Comparison of ENCODE assay signal across 25 mouse cellular contexts in genomic region chr7:51742720-51743119, GRCm38 (mm10).
A peak's percentile ranks its signal among the peaks of the same experiment; 100 is the strongest.
DNase-seq lines count a peak whose midpoint lies in the region; ATAC-seq lines count a peak whose summit lies in the region.
"Had no signal": no experiment of that assay in that cellular context is flagged by ENCODE, and none has a peak within 500 bp of the region (broad histone marks: within the 10 kb centered on the region; RNA-seq: fewer than 3 reads in every experiment).

No protein-coding gene starts in this region.

- 68% methylated on average over 2 of the region's 2 CpGs for WGBS in hindbrain, embryonic 15.5 days
- WGBS in hindbrain, embryonic 11.5 days = 88% methylated on average over 2 of the region's 2 CpGs
- WGBS in hindbrain, embryonic 16.5 days = 63% methylated on average over 2 of the region's 2 CpGs
- WGBS in midbrain, embryonic 15.5 days = 69% methylated on average over 2 of the region's 2 CpGs
- WGBS in neural tube, embryonic 14.5 days = 49% methylated on average over 2 of the region's 2 CpGs

- DNase-seq in hindbrain, embryonic 11.5 days (ENCODE audit: low spot score) = no peak
- DNase-seq in retina, postnatal 1 day = no peak
- DNase-seq: adrenal gland, postnatal 14 days; cerebellum, adult 11-12 months; cerebellum, postnatal 14 days; forebrain, postnatal 0 days; heart, adult 2 months; heart, postnatal 10 days; kidney, adult 8-10 months; kidney, postnatal 4 days; liver, embryonic 13.5 days; lung, adult 18-20 months; right cerebral cortex, postnatal 25 days had no signal

- H3K27me3 ChIP-seq in hindbrain, embryonic 15.5 days = no peaks in the 10 kb centered on the region
- H3K27me3 ChIP-seq in hindbrain, embryonic 11.5 days (ENCODE audit: control insufficient read depth, insufficient read depth, low read length) = no peaks in the 10 kb centered on the region
- H3K27me3 ChIP-seq in hindbrain, embryonic 16.5 days (replicated peaks; ENCODE audit: control insufficient read depth, insufficient read depth, low read length) = no peaks in the 10 kb centered on the region
- H3K27me3 ChIP-seq in midbrain, embryonic 15.5 days (replicated peaks) = no peaks in the 10 kb centered on the region
- no peaks in the 10 kb centered on the region for H3K27me3 ChIP-seq in neural tube, embryonic 14.5 days (ENCODE audit: control insufficient read depth, insufficient read depth, low read length)
- H3K27me3 ChIP-seq: forebrain, embryonic 12.5 days; heart, embryonic 13.5 days; liver, embryonic 13.5 days; Patski; stomach, embryonic 15.5 days had no signal

- no peaks in the 10 kb centered on the region for H3K9me3 ChIP-seq in hindbrain, embryonic 15.5 days
- H3K9me3 ChIP-seq in hindbrain, embryonic 11.5 days (ENCODE audit: control insufficient read depth, low read length) = no peaks in the 10 kb centered on the region
- H3K9me3 ChIP-seq in hindbrain, embryonic 16.5 days (ENCODE audit: control insufficient read depth, low read length) = no peaks in the 10 kb centered on the region
- no peaks in the 10 kb centered on the region for H3K9me3 ChIP-seq in midbrain, embryonic 15.5 days
- H3K9me3 ChIP-seq in neural tube, embryonic 14.5 days (ENCODE audit: control insufficient read depth, low read length) = no peaks in the 10 kb centered on the region
- H3K9me3 ChIP-seq: forebrain, embryonic 12.5 days; heart, embryonic 13.5 days; liver, embryonic 13.5 days; stomach, embryonic 15.5 days had no signal

- no peaks in the 10 kb centered on the region for H3K36me3 ChIP-seq in hindbrain, embryonic 15.5 days
- H3K36me3 ChIP-seq in hindbrain, embryonic 11.5 days (ENCODE audit: control insufficient read depth, insufficient read depth, low read length) = no peaks in the 10 kb centered on the region
- H3K36me3 ChIP-seq in hindbrain, embryonic 16.5 days (ENCODE audit: control insufficient read depth, insufficient read depth, low read length) = no peaks in the 10 kb centered on the region
- H3K36me3 ChIP-seq in midbrain, embryonic 15.5 days (replicated peaks) = no peaks in the 10 kb centered on the region
- H3K36me3 ChIP-seq in neural tube, embryonic 14.5 days (ENCODE audit: control insufficient read depth, insufficient read depth, low read length) = no peaks in the 10 kb centered on the region
- H3K36me3 ChIP-seq: forebrain, embryonic 12.5 days; heart, embryonic 13.5 days; liver, embryonic 13.5 days; stomach, embryonic 15.5 days had no signal

- no peak overlapping the region for H3K9ac ChIP-seq in hindbrain, embryonic 15.5 days
- no peak overlapping the region for H3K9ac ChIP-seq in hindbrain, embryonic 11.5 days (ENCODE audit: low read depth, low read length)
- no peak overlapping the region for H3K9ac ChIP-seq in hindbrain, embryonic 16.5 days (ENCODE audit: low read depth, low read length)
- no peak overlapping the region for H3K9ac ChIP-seq in midbrain, embryonic 15.5 days
- no peak overlapping the region for H3K9ac ChIP-seq in neural tube, embryonic 14.5 days (replicated peaks; ENCODE audit: low read depth, low read length)
- H3K9ac ChIP-seq: forebrain, embryonic 12.5 days; forebrain, postnatal 0 days; heart, embryonic 13.5 days; liver, embryonic 13.5 days; stomach, embryonic 15.5 days had no signal

- H3K4me1 ChIP-seq in hindbrain, embryonic 15.5 days (replicated peaks) = 0 out of 2 replicates have a peak, but pooled peaks cover 2% of the 10 kb centered on the region
- H3K4me1 ChIP-seq in hindbrain, embryonic 11.5 days (replicated peaks; ENCODE audit: control insufficient read depth, insufficient read depth, low read length) = no peaks in the 10 kb centered on the region
- H3K4me1 ChIP-seq in hindbrain, embryonic 16.5 days (ENCODE audit: control insufficient read depth, insufficient read depth, low read depth, low read length) = no peaks in the 10 kb centered on the region
- peaks cover 13% of the 10 kb centered on the region; the same call in 1 of the 2 replicates for H3K4me1 ChIP-seq in midbrain, embryonic 15.5 days
- no peaks in the 10 kb centered on the region for H3K4me1 ChIP-seq in neural tube, embryonic 14.5 days (ENCODE audit: control insufficient read depth, insufficient read depth, low read length)
- H3K4me1 ChIP-seq: heart, embryonic 13.5 days; liver, embryonic 13.5 days; stomach, embryonic 15.5 days had no signal

- no peak overlapping the region for H3K4me2 ChIP-seq in hindbrain, embryonic 15.5 days
- H3K4me2 ChIP-seq in hindbrain, embryonic 11.5 days (replicated peaks; ENCODE audit: low read depth, low read length) = no peak overlapping the region
- H3K4me2 ChIP-seq in hindbrain, embryonic 16.5 days (ENCODE audit: low read length) = no peak overlapping the region
- no peak overlapping the region for H3K4me2 ChIP-seq in midbrain, embryonic 15.5 days
- H3K4me2 ChIP-seq in neural tube, embryonic 14.5 days (ENCODE audit: low read depth, low read length) = no peak overlapping the region
- H3K4me2 ChIP-seq: forebrain, embryonic 12.5 days; heart, embryonic 13.5 days; liver, embryonic 13.5 days; stomach, embryonic 15.5 days had no signal

- peak overlapping the region; percentile 53; the same call in 1 of the 2 replicates for H3K27ac ChIP-seq in hindbrain, embryonic 15.5 days (replicated peaks)
- H3K27ac ChIP-seq in hindbrain, embryonic 11.5 days (ENCODE audit: low read depth, low read length) = no peak overlapping the region
- H3K27ac ChIP-seq in hindbrain, embryonic 16.5 days (ENCODE audit: low read depth, low read length) = 0 out of 2 replicates have a peak overlapping the region, but pooled peaks have one; percentile 20
- H3K27ac ChIP-seq in midbrain, embryonic 15.5 days = peak overlapping the region; percentile 51
- peak overlapping the region; percentile 86 for H3K27ac ChIP-seq in neural tube, embryonic 14.5 days (ENCODE audit: low read depth, low read length)
- H3K27ac ChIP-seq: forebrain, embryonic 12.5 days; heart, adult 2 months; heart, embryonic 13.5 days; kidney, postnatal 0 days; liver, embryonic 13.5 days; stomach, embryonic 15.5 days had no signal

- ATAC-seq in hindbrain, embryonic 15.5 days (ENCODE audit: low FRiP score, low read depth) = no peak
- no peak for ATAC-seq in hindbrain, embryonic 11.5 days (ENCODE audit: low FRiP score)
- peak; percentile 32; the same call in 1 of the 2 replicates for ATAC-seq in hindbrain, embryonic 16.5 days
- no peak for ATAC-seq in midbrain, embryonic 15.5 days (replicated peaks)
- peak; percentile 83 for ATAC-seq in neural tube, embryonic 14.5 days (ENCODE audit: low read depth)
- no peak for ATAC-seq in inflammation-experienced regulatory T-cells, adult 6 months
- ATAC-seq: forebrain, postnatal 0 days; intestine, embryonic 16.5 days; lung, postnatal 0 days; Patski had no signal

- no peak overlapping the region for H3K4me3 ChIP-seq in hindbrain, embryonic 15.5 days
- no peak overlapping the region for H3K4me3 ChIP-seq in hindbrain, embryonic 11.5 days (ENCODE audit: low read depth, low read length)
- H3K4me3 ChIP-seq in hindbrain, embryonic 16.5 days (ENCODE audit: low read length) = no peak overlapping the region
- no peak overlapping the region for H3K4me3 ChIP-seq in midbrain, embryonic 15.5 days
- no peak overlapping the region for H3K4me3 ChIP-seq in neural tube, embryonic 14.5 days (ENCODE audit: low read depth, low read length)
- H3K4me3 ChIP-seq: forebrain, embryonic 12.5 days; heart, adult 2 months; heart, embryonic 13.5 days; liver, embryonic 13.5 days; stomach, embryonic 15.5 days had no signal

Comparison
In these comparisons a context has a peak if more than half of its experiments do, and no peak if none do; other contexts are left out.
1. ATAC-seq: peak in hindbrain, embryonic 16.5 days (single experiment) and neural tube, embryonic 14.5 days (single experiment); none in hindbrain, embryonic 15.5 days (single experiment), hindbrain, embryonic 11.5 days (single experiment), midbrain, embryonic 15.5 days (single experiment) and inflammation-experienced regulatory T-cells, adult 6 months (single experiment).